Mouse (Mus musculus) common myeloid progenitor, adult 5-6 weeks (primary cell): ENCODE data around the gene Srrm4. TPM values are rescaled to one million over a fixed set of nuclear protein-coding genes. Genes with fewer than 3 reads are reported as not detected.
"Not testable (repeated sequence)": the region's sequence is repeated elsewhere in the genome, so short reads cannot be mapped to it uniquely, and the experiment has no call there.

ENCODE experiments used
- ATAC-seq: replicated peaks from 2 replicates; pipeline ENCODE4 v1.8.0; 2016; ENCODE audit warnings: low read depth, mild to moderate bottlenecking, moderate TSS enrichment, inconsistent platforms; ENCODE audit not compliant: poor library complexity, severe bottlenecking
- total RNA-seq: library from RNA; stranded (forward); fragments of 200-1000, 187-1606 nt; gene quantifications from 2 replicates; pipeline ENCODE4 v1.2.3, GENCODE M21; 2017

The Srrm4 gene
- total RNA-seq, 1 experiment from 2014 or later = not detected

- ATAC-seq = no peak
These were observed 143.7 kb downstream of the Srrm4 start for GRCm38 (mm10) chr5:116447821-116448350.

- no peak for ATAC-seq
These were observed 145.1 kb downstream of the Srrm4 start for GRCm38 (mm10) chr5:116446552-116446951.

- ATAC-seq = no peak
These were observed 145.8 kb downstream of the Srrm4 start for GRCm38 (mm10) chr5:116445634-116446367.

- no peak for ATAC-seq
These were observed 147.1 kb downstream of the Srrm4 start for GRCm38 (mm10) chr5:116444517-116444916.

GRCm38 (mm10) chr5:116443459-116443940 is 148.1 kb downstream of the Srrm4 start:
- no peak for ATAC-seq

GRCm38 (mm10) chr5:116442697-116443458 is 148.7 kb downstream of the Srrm4 start:
- no peak for ATAC-seq

- no peak for ATAC-seq
These were observed 151.4 kb downstream of the Srrm4 start for GRCm38 (mm10) chr5:116440251-116440650.

GRCm38 (mm10) chr5:116438328-116438727 is 153.3 kb downstream of the Srrm4 start:
- ATAC-seq = no peak

GRCm38 (mm10) chr5:116436117-116436516 is 155.5 kb downstream of the Srrm4 start:
- ATAC-seq = no peak

GRCm38 (mm10) chr5:116434976-116435850 is 156.4 kb downstream of the Srrm4 start:
- ATAC-seq = no peak

GRCm38 (mm10) chr5:116432871-116433270 is 158.7 kb downstream of the Srrm4 start:
- no peak for ATAC-seq

GRCm38 (mm10) chr5:116426701-116427100 is 164.9 kb downstream of the Srrm4 start:
- no peak for ATAC-seq

GRCm38 (mm10) chr5:116425709-116426108 is 165.9 kb downstream of the Srrm4 start:
- ATAC-seq = not testable (repeated sequence)

GRCm38 (mm10) chr5:116425273-116425672 is 166.3 kb downstream of the Srrm4 start:
- ATAC-seq = no peak

GRCm38 (mm10) chr5:116423746-116424145 is 167.9 kb downstream of the Srrm4 start:
- no peak for ATAC-seq

- 0 out of 2 replicates have a peak, but pooled peaks have one; percentile 52 for ATAC-seq
These were observed 168.9 kb downstream of the Srrm4 start, which contains the start of gene Hspb8 for GRCm38 (mm10) chr5:116422699-116423201. Hspb8 (minus strand) TSS chr5:116422864.

- no peak for ATAC-seq
These were observed 169.7 kb downstream of the Srrm4 start for GRCm38 (mm10) chr5:116421791-116422481.

GRCm38 (mm10) chr5:116420759-116421225 is 170.8 kb downstream of the Srrm4 start:
- ATAC-seq = no peak

GRCm38 (mm10) chr5:116420213-116420612 is 171.4 kb downstream of the Srrm4 start:
- no peak for ATAC-seq
